Mouse (Mus musculus): ENCODE measurements around the gene Lrrc4.

Gene Lrrc4

GRCm38 (mm10) chr6:28771331-28771730 lies 60.2 kb downstream of the Lrrc4 start:
- no peak for DNase-seq (ENCODE audit: low read depth, low spot score)

GRCm38 (mm10) chr6:28767891-28768481 lies 63.6 kb downstream of the Lrrc4 start:
- peak; percentile 73 for DNase-seq (ENCODE audit: low read depth, low spot score)

GRCm38 (mm10) chr6:28766622-28767021 lies 64.9 kb downstream of the Lrrc4 start:
- DNase-seq (ENCODE audit: low read depth, low spot score) = no peak

GRCm38 (mm10) chr6:28762132-28762775 lies 69.3 kb downstream of the Lrrc4 start:
- no peak for DNase-seq (ENCODE audit: low read depth, low spot score)

GRCm38 (mm10) chr6:28761728-28762127 lies 69.8 kb downstream of the Lrrc4 start:
- no peak for DNase-seq (ENCODE audit: low read depth, low spot score)

- no peak for DNase-seq (ENCODE audit: low read depth, low spot score)
Observed at GRCm38 (mm10) chr6:28758293-28758692, 73.3 kb downstream of the Lrrc4 start.

GRCm38 (mm10) chr6:28756306-28757018 lies 75.1 kb downstream of the Lrrc4 start:
- peak; percentile 75 for DNase-seq (ENCODE audit: low read depth, low spot score)

GRCm38 (mm10) chr6:28754127-28754898 lies 77.2 kb downstream of the Lrrc4 start:
- DNase-seq (ENCODE audit: low read depth, low spot score) = peak; percentile 58

- peak; percentile 77 for DNase-seq (ENCODE audit: low read depth, low spot score)
Observed at GRCm38 (mm10) chr6:28753681-28754080, 77.9 kb downstream of the Lrrc4 start.

GRCm38 (mm10) chr6:28753217-28753616 lies 78.3 kb downstream of the Lrrc4 start:
- peak; percentile 60 for DNase-seq (ENCODE audit: low read depth, low spot score)

GRCm38 (mm10) chr6:28751186-28751585 lies 80.4 kb downstream of the Lrrc4 start:
- no peak for DNase-seq (ENCODE audit: low read depth, low spot score)

GRCm38 (mm10) chr6:28749224-28749623 lies 82.3 kb downstream of the Lrrc4 start:
- DNase-seq (ENCODE audit: low read depth, low spot score) = no peak

GRCm38 (mm10) chr6:28747931-28748670 lies 83.4 kb downstream of the Lrrc4 start:
- DNase-seq (ENCODE audit: low read depth, low spot score) = no peak

- no peak for DNase-seq (ENCODE audit: low read depth, low spot score)
Observed at GRCm38 (mm10) chr6:28747025-28747424, 84.5 kb downstream of the Lrrc4 start.

GRCm38 (mm10) chr6:28745864-28746263 lies 85.7 kb downstream of the Lrrc4 start:
- no peak for DNase-seq (ENCODE audit: low read depth, low spot score)

- DNase-seq (ENCODE audit: low read depth, low spot score) = no peak
Observed at GRCm38 (mm10) chr6:28743586-28743985, 88.0 kb downstream of the Lrrc4 start.

GRCm38 (mm10) chr6:28737601-28738000 lies 93.9 kb downstream of the Lrrc4 start:
- DNase-seq (ENCODE audit: low read depth, low spot score) = no peak

GRCm38 (mm10) chr6:28736665-28737064 lies 94.9 kb downstream of the Lrrc4 start:
- DNase-seq (ENCODE audit: low read depth, low spot score) = no peak

- no peak for DNase-seq (ENCODE audit: low read depth, low spot score)
Observed at GRCm38 (mm10) chr6:28735116-28735515, 96.4 kb downstream of the Lrrc4 start.

GRCm38 (mm10) chr6:28733884-28734647 lies 97.5 kb downstream of the Lrrc4 start:
- DNase-seq (ENCODE audit: low read depth, low spot score) = no peak

GRCm38 (mm10) chr6:28731246-28731645 lies 100.3 kb downstream of the Lrrc4 start:
- no peak for DNase-seq (ENCODE audit: low read depth, low spot score)
